Mouse (Mus musculus) lung, postnatal 4 days (tissue): ENCODE data around the gene Kcnma1.

ENCODE experiments used
- DNase-seq, 2 experiments: peaks; one replicate each; pipeline ENCODE4 v3.0.0; 2021

The Kcnma1 gene

GRCm38 (mm10) chr14:23587451-23587850 lies 426.8 kb downstream of the Kcnma1 start:
- no peak for DNase-seq

GRCm38 (mm10) chr14:23583235-23583634 lies 431.1 kb downstream of the Kcnma1 start:
- DNase-seq = peak in 1 of 2 experiments; percentile 50

GRCm38 (mm10) chr14:23581282-23581681 lies 433.0 kb downstream of the Kcnma1 start:
- DNase-seq = no peak

- peak in 1 of 2 experiments; percentile 12 for DNase-seq
Measured at GRCm38 (mm10) chr14:23575951-23576350, 438.3 kb downstream of the Kcnma1 start.

- no peak for DNase-seq
Measured at GRCm38 (mm10) chr14:23574136-23574535, 440.2 kb downstream of the Kcnma1 start.

GRCm38 (mm10) chr14:23573385-23573784 lies 440.9 kb downstream of the Kcnma1 start:
- DNase-seq = no peak

GRCm38 (mm10) chr14:23572778-23573177 lies 441.5 kb downstream of the Kcnma1 start:
- no peak for DNase-seq

GRCm38 (mm10) chr14:23570251-23570650 lies 444.0 kb downstream of the Kcnma1 start:
- no peak for DNase-seq

GRCm38 (mm10) chr14:23565931-23566330 lies 448.4 kb downstream of the Kcnma1 start:
- no peak for DNase-seq

- no peak for DNase-seq
Measured at GRCm38 (mm10) chr14:23564474-23564873, 449.8 kb downstream of the Kcnma1 start.

- DNase-seq = no peak
Measured at GRCm38 (mm10) chr14:23563180-23563579, 451.1 kb downstream of the Kcnma1 start.

GRCm38 (mm10) chr14:23555647-23556046 lies 458.6 kb downstream of the Kcnma1 start:
- DNase-seq = no peak

GRCm38 (mm10) chr14:23552252-23552974 lies 461.9 kb downstream of the Kcnma1 start:
- DNase-seq = no peak

- no peak for DNase-seq
Measured at GRCm38 (mm10) chr14:23550467-23550866, 463.8 kb downstream of the Kcnma1 start.

GRCm38 (mm10) chr14:23542131-23542530 lies 472.2 kb downstream of the Kcnma1 start:
- DNase-seq = no peak

GRCm38 (mm10) chr14:23539621-23540020 lies 474.7 kb downstream of the Kcnma1 start:
- DNase-seq = no peak

- no peak for DNase-seq
Measured at GRCm38 (mm10) chr14:23533346-23533745, 480.9 kb downstream of the Kcnma1 start.

- peak in 1 of 2 experiments; percentile 14 for DNase-seq
Measured at GRCm38 (mm10) chr14:23531735-23532525, 482.4 kb downstream of the Kcnma1 start.

GRCm38 (mm10) chr14:23529720-23530119 lies 484.6 kb downstream of the Kcnma1 start:
- peak; percentile 48 to 71 for DNase-seq

GRCm38 (mm10) chr14:23529229-23529628 lies 485.1 kb downstream of the Kcnma1 start:
- no peak for DNase-seq

GRCm38 (mm10) chr14:23525910-23526309 lies 488.4 kb downstream of the Kcnma1 start:
- no peak for DNase-seq

- no peak for DNase-seq
Measured at GRCm38 (mm10) chr14:23523825-23524491, 490.3 kb downstream of the Kcnma1 start.

GRCm38 (mm10) chr14:23522606-23523159 lies 491.6 kb downstream of the Kcnma1 start:
- DNase-seq = peak; percentile 38 to 70
